Comparison of ENCODE assay signal across 11 mouse cellular contexts in genomic region chr17:34896366-34896765, GRCm38 (mm10). TPM values are rescaled to one million over a fixed set of nuclear protein-coding genes. Genes with fewer than 3 reads are reported as not detected.
DNase-seq lines count a peak whose midpoint lies in the region; ATAC-seq and TF ChIP-seq lines count a peak whose summit lies in the region.
"Had no signal": no experiment of that assay in that cellular context is flagged by ENCODE, and none has a peak within 500 bp of the region (broad histone marks: within the 10 kb centered on the region; RNA-seq: fewer than 3 reads in every experiment).

No protein-coding gene starts in this region.

- 86% methylated on average over 17 of the region's 17 CpGs for WGBS in heart, embryonic 12.5 days
- WGBS in forebrain, embryonic 15.5 days: 81% methylated on average over 17 of the region's 17 CpGs
- WGBS in midbrain, embryonic 10.5 days: 87% methylated on average over 17 of the region's 17 CpGs

- no peak for ATAC-seq in heart, embryonic 12.5 days (ENCODE audit: insufficient number of reproducible peaks, low FRiP score)
- no peak for ATAC-seq in forebrain, embryonic 15.5 days (replicated peaks)
- ATAC-seq: Patski had no signal

- H3K9ac ChIP-seq in heart, embryonic 12.5 days: no peak overlapping the region
- no peak overlapping the region for H3K9ac ChIP-seq in forebrain, embryonic 15.5 days (replicated peaks)

- H3K27ac ChIP-seq in heart, embryonic 12.5 days (ENCODE audit: poor library complexity, severe bottlenecking): no peak overlapping the region
- H3K27ac ChIP-seq in forebrain, embryonic 15.5 days (replicated peaks): 0 out of 2 replicates have a peak overlapping the region, but pooled peaks have one; percentile 13
- peak overlapping the region; percentile 98 for H3K27ac ChIP-seq in midbrain, embryonic 10.5 days (replicated peaks)
- H3K27ac ChIP-seq in layer of hippocampus, adult 2 months: no peak overlapping the region

- peaks cover 14% of the 10 kb centered on the region for H3K36me3 ChIP-seq in heart, embryonic 12.5 days
- 0 out of 2 replicates have a peak, but pooled peaks cover 7% of the 10 kb centered on the region for H3K36me3 ChIP-seq in forebrain, embryonic 15.5 days
- peaks cover 27% of the 10 kb centered on the region for H3K36me3 ChIP-seq in midbrain, embryonic 10.5 days

- no peak for TF ChIP-seq CTCF in layer of hippocampus, adult 2 months (conservative IDR thresholded peaks at IDR 0.05)

- peak overlapping the region; percentile 16; the same call in 1 of the 2 replicates for H3K4me3 ChIP-seq in heart, embryonic 12.5 days
- peak overlapping the region; percentile 3; the same call in 1 of the 2 replicates for H3K4me3 ChIP-seq in forebrain, embryonic 15.5 days
- peak overlapping the region; percentile 100 for H3K4me3 ChIP-seq in midbrain, embryonic 10.5 days
- no peak overlapping the region for H3K4me3 ChIP-seq in layer of hippocampus, adult 2 months

- no peak for DNase-seq in heart, adult 8-10 months (ENCODE audit: low spot score)
- peak; percentile 65 to 70 for DNase-seq in CD8-positive naive resting alpha-beta T cell, adult 2 months (ENCODE audit: low read depth in 2 of 2, low spot score in 2 of 2)
- no peak for DNase-seq in midbrain, embryonic 10.5 days (ENCODE audit: low spot score)
- DNase-seq in layer of hippocampus, adult 18-20 months (ENCODE audit: low spot score in 2 of 2): no peak
- no peak for DNase-seq in right cerebral cortex, postnatal 4 days
- DNase-seq in layer of hippocampus, adult 2 months (ENCODE audit: low spot score in 2 of 2): no peak

- H3K4me2 ChIP-seq in heart, embryonic 12.5 days: peak overlapping the region; percentile 92; the same call in 1 of the 2 replicates
- peak overlapping the region; percentile 97 for H3K4me2 ChIP-seq in forebrain, embryonic 15.5 days (replicated peaks)

- peaks cover 36% of the 10 kb centered on the region for H3K4me1 ChIP-seq in heart, embryonic 12.5 days (replicated peaks)
- peaks cover 56% of the 10 kb centered on the region for H3K4me1 ChIP-seq in forebrain, embryonic 15.5 days
- H3K4me1 ChIP-seq in midbrain, embryonic 10.5 days: peaks cover 67% of the 10 kb centered on the region

- no peaks in the 10 kb centered on the region for H3K27me3 ChIP-seq in heart, embryonic 12.5 days (replicated peaks)
- H3K27me3 ChIP-seq in forebrain, embryonic 15.5 days: no peaks in the 10 kb centered on the region
- H3K27me3 ChIP-seq in midbrain, embryonic 10.5 days (ENCODE audit: low read depth, poor library complexity, severe bottlenecking): no peaks in the 10 kb centered on the region
- H3K27me3 ChIP-seq: Patski had no signal

- H3K9me3 ChIP-seq in heart, embryonic 12.5 days (replicated peaks): no peaks in the 10 kb centered on the region
- no peaks in the 10 kb centered on the region for H3K9me3 ChIP-seq in forebrain, embryonic 15.5 days
- H3K9me3 ChIP-seq in midbrain, embryonic 10.5 days (replicated peaks): peaks cover 7% of the 10 kb centered on the region; the same call in 1 of the 2 replicates

RNA-seq across cellular contexts. Expression of gene C2, which starts 1.7 kb away (rescaled TPM):
- 0.24 and 0.35 TPM in 2 replicates for polyA plus RNA-seq in heart, embryonic 12.5 days (2016; fragmentation: Nextera tagmentation; extraction: Ambion mirVana)
- total RNA-seq in heart, adult 8-10 months (2022): 1 to 10 TPM; 1.8 to 4.1 (median 3.0) TPM
- 0.77 and 1.5 TPM in 2 replicates for polyA plus RNA-seq in forebrain, embryonic 15.5 days (2015; fragmentation: Nextera tagmentation; extraction: Ambion mirVana)
- polyA plus RNA-seq in midbrain, embryonic 10.5 days (2016; fragmentation: Nextera tagmentation; extraction: Ambion mirVana): 1.3 TPM in 2 replicates
- total RNA-seq in layer of hippocampus, adult 18-20 months (2021): 1 to 10 TPM in 1 of 2 experiments, under 1 TPM in 1; 0.89 to 3.1 TPM
- total RNA-seq in layer of hippocampus, adult 2 months (2021): 1 to 10 TPM; 1.1 to 1.8 TPM

RNA-seq across cellular contexts. Expression of gene Ehmt2, which starts 1.9 kb away (rescaled TPM):
- 49.1 and 51.6 TPM in 2 replicates for polyA plus RNA-seq in heart, embryonic 12.5 days (2016; fragmentation: Nextera tagmentation; extraction: Ambion mirVana)
- total RNA-seq in heart, adult 8-10 months (2022): 10 to 100 TPM; 41.5 to 45.8 (median 42.4) TPM
- polyA plus RNA-seq in forebrain, embryonic 15.5 days (2015; fragmentation: Nextera tagmentation; extraction: Ambion mirVana): 108 and 111 TPM in 2 replicates
- polyA plus RNA-seq in midbrain, embryonic 10.5 days (2016; fragmentation: Nextera tagmentation; extraction: Ambion mirVana): 88.0 and 91.9 TPM in 2 replicates
- total RNA-seq in layer of hippocampus, adult 18-20 months (2021): 100 to 1,000 TPM; 186 to 193 TPM
- 100 to 1,000 TPM; 181 to 190 TPM for total RNA-seq in layer of hippocampus, adult 2 months (2021)

RNA-seq across cellular contexts. Expression of gene Gm20547, which starts 14.5 kb away (rescaled TPM):
- polyA plus RNA-seq in heart, embryonic 12.5 days (2016; fragmentation: Nextera tagmentation; extraction: Ambion mirVana): not detected in 2 replicates
- total RNA-seq in heart, adult 8-10 months (2022): not detected
- 0.17 TPM in 1 of 2 replicates, not detected in the other for polyA plus RNA-seq in forebrain, embryonic 15.5 days (2015; fragmentation: Nextera tagmentation; extraction: Ambion mirVana)
- polyA plus RNA-seq in midbrain, embryonic 10.5 days (2016; fragmentation: Nextera tagmentation; extraction: Ambion mirVana): 0.07 TPM in 1 of 2 replicates, not detected in the other
- under 1 TPM in 1 of 2 experiments, not detected in 1; 0.10 TPM for total RNA-seq in layer of hippocampus, adult 18-20 months (2021)
- total RNA-seq in layer of hippocampus, adult 2 months (2021): not detected
- total RNA-seq: common myeloid progenitor, adult 5-6 weeks had no signal
- polyA plus RNA-seq: myocyte, Patski had no signal

RNA-seq across cellular contexts. Expression of gene Zbtb12, which starts 17.1 kb away (rescaled TPM):
- 2.6 and 2.8 TPM in 2 replicates for polyA plus RNA-seq in heart, embryonic 12.5 days (2016; fragmentation: Nextera tagmentation; extraction: Ambion mirVana)
- total RNA-seq in heart, adult 8-10 months (2022): 1 to 10 TPM; 8.5 to 9.9 (median 9.1) TPM
- 9.5 and 9.9 TPM in 2 replicates for polyA plus RNA-seq in forebrain, embryonic 15.5 days (2015; fragmentation: Nextera tagmentation; extraction: Ambion mirVana)
- polyA plus RNA-seq in midbrain, embryonic 10.5 days (2016; fragmentation: Nextera tagmentation; extraction: Ambion mirVana): 5.8 and 6.1 TPM in 2 replicates
- 1 to 10 TPM; 8.6 to 8.8 TPM for total RNA-seq in layer of hippocampus, adult 18-20 months (2021)
- 1 to 10 TPM; 7.5 to 9.0 TPM for total RNA-seq in layer of hippocampus, adult 2 months (2021)

RNA-seq across cellular contexts. Expression of gene Slc44a4, which starts 17.9 kb away (rescaled TPM):
- 0.08 TPM in 1 of 2 replicates, not detected in the other for polyA plus RNA-seq in heart, embryonic 12.5 days (2016; fragmentation: Nextera tagmentation; extraction: Ambion mirVana)
- total RNA-seq in heart, adult 8-10 months (2022): not detected
- not detected in 2 replicates for polyA plus RNA-seq in forebrain, embryonic 15.5 days (2015; fragmentation: Nextera tagmentation; extraction: Ambion mirVana)
- polyA plus RNA-seq in midbrain, embryonic 10.5 days (2016; fragmentation: Nextera tagmentation; extraction: Ambion mirVana): not detected in 2 replicates
- total RNA-seq in layer of hippocampus, adult 18-20 months (2021): under 1 TPM in 1 of 2 experiments, not detected in 1; 0.43 TPM
- under 1 TPM in 1 of 2 experiments, not detected in 1; 0.29 TPM for total RNA-seq in layer of hippocampus, adult 2 months (2021)
- total RNA-seq: common myeloid progenitor, adult 5-6 weeks had no signal

Comparison
In these comparisons a context has a peak if more than half of its experiments do, and no peak if none do; other contexts are left out.
1. H3K27ac ChIP-seq: peak in forebrain, embryonic 15.5 days (single experiment) and midbrain, embryonic 10.5 days (single experiment); none in heart, embryonic 12.5 days (single experiment) and layer of hippocampus, adult 2 months (single experiment).
2. DNase-seq: peak in CD8-positive naive resting alpha-beta T cell, adult 2 months (2 of 2); none in heart, adult 8-10 months (single experiment), midbrain, embryonic 10.5 days (single experiment), layer of hippocampus, adult 18-20 months (0 of 2), right cerebral cortex, postnatal 4 days (single experiment) and layer of hippocampus, adult 2 months (0 of 2).